Mouse (Mus musculus) fat pad, adult 2 months (tissue): ENCODE measurements around the gene Selp.

Experiments used
- DNase-seq: peaks from one replicate; pipeline ENCODE4 v3.0.0-alpha.2; 2011; ENCODE audit warnings: low read depth, low spot score; ENCODE audit errors: extremely low read depth

Gene Selp

DNA sequence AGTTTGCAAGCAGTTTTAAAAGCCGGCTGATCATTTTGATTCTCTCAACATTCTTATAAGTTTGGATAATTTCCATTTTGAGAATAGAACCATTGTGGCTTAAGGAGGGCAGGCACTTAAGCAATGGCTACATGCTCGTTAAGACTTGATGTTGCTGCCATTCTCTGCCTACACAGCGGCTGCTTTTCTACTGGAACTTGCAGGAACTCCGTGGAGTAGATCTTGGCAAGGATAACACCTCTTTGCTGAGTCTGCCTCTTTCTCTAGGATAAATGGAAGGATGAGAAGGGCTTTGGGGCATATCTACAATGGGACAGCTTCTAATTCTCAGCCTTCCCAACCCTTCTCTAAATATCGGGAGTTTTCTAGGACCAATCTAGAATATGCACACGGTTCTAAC is 583 bp downstream of the Selp start:
- no peak for DNase-seq

DNA sequence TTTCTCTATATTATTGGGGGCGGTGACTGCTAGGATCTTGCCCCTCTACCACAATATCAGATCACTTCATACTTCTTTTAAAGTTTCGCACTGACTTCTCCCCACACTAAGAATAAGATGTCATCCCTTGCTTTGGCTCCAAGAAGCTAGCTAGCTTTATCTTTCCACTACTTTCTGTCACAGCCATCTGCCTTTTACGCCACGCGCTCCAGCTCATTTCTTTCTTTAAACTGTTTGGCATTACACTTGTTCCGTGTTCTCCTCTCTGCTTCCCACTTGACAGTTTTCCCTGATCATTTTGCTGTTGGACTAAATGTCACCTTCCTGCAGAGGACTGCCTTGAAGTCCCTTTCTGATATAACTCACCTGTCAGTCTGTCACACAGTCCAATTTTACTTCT is 2.8 kb downstream of the Selp start:
- no peak for DNase-seq

DNA sequence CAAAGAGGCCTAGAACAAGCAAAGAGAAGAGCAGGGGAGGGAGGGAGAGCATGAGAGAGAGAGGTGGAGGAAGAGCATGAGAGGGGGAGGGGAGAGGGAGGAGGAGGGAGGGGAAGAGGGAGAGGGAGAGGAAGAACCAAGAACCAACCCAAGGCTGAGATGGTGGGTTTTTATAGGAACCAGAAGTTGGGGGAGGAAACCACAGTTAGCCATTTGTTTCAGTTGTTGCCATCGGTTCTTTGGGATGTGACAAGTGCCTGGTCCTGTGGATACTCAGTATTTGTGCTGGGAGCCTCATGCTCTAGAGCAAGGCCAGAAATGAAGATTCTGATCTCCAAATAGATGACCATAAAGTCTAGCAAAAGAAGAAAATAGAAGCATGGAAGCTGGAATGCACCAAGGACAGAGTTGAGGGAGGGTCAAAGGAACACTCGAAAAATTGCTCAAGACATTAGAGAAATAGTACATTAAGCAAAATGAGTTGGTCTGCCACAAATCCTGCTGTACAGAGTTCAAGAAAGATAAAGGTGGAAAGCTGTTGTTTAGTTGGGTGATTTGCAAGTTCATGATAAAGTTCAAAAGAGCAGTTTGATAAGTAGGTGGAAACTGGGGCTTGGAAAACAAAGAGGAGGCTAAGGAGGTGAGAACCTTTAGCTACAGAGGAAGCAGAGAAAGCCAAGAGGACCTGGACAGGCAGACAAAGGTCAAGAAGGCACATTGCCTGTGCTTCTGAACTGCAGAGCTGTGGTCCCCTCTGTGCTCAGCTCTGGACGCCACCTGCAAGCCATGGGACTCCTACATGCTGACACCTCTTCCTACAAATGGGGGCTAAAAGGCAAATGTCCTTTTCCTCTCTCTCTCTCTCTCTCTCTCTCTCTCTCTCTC is 5.1 kb downstream of the Selp start:
- DNase-seq = no peak

DNA sequence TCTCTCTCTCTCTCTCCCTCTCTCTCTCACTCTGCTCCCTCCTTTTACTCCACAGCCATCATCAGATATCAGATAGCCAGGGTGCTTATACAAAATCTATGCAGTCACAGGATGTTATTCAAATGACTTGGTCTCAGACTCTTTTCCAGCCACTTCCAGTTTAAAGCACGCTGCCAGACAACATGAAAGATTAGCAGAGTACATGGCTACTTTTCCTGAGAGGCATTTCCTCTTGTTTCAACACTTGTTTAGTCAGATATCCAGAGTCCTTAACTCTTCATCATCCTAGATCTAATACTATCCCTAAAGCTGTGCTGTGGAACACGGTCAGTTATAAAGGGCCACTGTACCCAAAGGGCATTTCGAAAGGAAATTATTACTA is 5.7 kb downstream of the Selp start:
- DNase-seq = no peak

DNA sequence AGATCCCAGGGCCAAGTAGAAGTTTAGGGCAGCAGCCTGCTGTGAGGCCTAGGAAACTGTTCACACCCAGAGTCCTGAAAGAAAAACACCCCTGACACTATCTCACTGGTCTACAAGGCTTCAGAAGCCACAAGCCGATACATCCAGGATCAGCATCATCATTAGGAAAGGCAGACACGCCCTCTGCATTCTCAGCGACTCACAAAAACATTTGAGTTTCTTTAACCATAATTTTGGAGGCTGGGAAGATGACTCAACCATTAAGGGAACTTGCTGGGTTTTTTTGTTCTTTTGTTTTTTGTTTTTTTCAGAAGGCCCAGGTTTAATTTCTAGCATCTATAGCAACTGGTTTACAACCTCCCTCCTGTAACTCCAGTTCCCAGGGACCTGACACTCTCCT is 8.8 kb downstream of the Selp start:
- DNase-seq = no peak

DNA sequence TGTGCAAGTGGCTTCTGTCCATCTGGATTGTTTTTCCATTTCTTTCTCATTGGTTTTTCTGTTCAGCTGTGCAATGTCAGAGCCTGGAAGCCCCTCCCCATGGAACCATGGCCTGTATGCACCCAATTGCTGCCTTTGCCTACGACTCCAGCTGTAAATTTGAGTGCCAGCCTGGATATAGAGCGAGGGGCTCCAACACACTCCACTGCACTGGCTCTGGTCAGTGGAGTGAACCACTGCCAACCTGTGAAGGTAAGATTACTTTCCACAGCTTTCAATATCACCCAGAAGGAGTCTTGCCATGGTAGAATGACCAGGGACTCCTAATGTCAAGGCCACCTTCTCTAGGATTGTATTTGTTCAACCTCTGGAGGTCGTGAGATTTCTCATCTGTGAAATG is 14.9 kb downstream of the Selp start:
- no peak for DNase-seq

DNA sequence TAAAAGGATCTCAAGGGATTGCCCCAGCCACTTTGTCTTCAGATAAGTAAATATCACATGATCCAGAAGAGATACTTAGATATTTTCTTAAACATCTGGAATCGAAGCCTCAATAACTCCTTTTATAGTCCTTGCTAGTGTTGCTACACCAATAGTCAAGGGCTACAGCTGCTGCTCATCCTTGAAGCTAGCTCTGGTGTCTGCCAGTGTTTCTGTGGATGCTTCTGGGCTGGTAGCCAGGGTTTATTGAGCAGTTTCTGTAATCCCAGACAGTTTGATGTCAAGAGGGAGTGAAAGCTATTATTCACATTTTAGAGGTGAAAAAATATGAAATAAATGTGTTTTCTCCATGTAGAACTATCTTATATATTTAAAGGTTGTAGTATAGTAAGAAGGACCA is 17.5 kb downstream of the Selp start:
- no peak for DNase-seq

DNA sequence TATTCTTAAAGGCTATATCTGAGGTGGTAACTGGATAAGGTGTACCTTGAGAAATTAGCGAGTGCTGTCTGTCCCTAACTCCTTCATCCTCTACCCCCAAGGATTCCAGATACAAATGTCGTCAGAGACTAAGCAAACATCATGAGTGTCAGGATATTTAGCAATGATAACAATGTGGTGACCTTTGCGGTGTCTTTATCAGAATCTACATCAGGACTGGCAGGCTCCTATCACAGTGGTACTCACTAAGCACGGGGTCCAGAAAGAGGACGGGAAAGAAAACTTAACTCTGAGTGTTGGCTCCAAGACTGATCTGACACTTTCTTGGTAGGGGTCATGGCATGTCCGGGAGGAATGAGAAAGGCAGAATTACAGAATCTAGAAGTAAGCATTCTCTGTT is 19.0 kb downstream of the Selp start:
- no peak for DNase-seq

DNA sequence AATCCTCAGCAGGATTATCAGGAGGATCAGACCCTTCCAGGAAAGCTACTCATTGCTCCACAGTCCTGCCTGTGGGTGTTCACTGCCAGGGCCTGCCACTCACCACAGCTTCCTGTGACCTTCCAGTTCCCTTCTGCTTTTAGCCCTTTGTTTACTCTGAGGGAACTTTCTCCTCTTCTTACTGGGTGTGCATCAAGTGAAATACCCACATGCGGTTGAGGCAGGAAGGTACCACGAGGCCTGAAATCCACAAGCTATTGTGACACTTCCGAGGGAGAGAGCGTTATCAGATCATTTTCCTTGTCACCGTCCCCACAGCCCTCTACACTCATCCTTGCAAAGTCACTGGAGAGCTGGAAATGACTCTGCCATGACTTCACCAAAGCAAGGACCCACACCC is 20.3 kb downstream of the Selp start:
- DNase-seq = no peak

DNA sequence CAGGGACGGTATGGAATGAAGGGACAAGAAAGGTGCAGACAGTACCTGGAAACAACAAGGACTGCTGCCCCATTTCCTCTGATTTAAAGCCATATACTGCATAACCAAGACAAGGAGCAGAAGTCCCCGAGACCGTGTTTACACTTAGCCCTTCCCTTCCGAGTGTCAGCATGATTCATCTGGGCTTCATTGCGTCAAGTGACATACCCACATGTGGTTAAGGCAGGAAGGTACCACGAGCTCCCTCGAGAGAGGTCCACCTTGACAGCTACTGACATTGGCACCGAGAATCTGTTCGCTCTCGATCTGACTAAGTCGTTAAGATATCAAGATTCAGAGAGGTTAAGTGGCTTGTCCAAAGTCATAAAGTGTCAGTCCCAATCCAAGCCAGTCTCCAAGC is 20.9 kb downstream of the Selp start:
- no peak for DNase-seq

DNA sequence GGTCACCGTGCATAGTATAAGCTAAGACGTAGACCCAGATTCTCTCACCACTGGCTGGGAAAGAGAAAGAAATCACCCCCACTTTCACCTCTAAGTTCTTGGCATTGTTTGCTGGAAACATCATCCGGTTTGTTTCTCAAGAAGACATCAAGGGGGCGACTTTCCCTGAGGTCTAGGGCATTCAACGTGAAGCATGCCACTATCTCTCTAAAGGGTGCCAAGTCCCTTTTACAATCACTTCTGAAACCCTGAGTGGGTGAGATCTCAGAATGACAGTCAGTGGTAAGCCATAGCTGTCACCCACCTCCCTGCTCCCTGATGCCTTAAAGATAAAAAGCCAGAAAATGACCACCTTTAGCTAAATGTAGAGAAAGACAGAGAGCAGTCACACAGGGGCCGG is 21.6 kb downstream of the Selp start:
- no peak for DNase-seq

DNA sequence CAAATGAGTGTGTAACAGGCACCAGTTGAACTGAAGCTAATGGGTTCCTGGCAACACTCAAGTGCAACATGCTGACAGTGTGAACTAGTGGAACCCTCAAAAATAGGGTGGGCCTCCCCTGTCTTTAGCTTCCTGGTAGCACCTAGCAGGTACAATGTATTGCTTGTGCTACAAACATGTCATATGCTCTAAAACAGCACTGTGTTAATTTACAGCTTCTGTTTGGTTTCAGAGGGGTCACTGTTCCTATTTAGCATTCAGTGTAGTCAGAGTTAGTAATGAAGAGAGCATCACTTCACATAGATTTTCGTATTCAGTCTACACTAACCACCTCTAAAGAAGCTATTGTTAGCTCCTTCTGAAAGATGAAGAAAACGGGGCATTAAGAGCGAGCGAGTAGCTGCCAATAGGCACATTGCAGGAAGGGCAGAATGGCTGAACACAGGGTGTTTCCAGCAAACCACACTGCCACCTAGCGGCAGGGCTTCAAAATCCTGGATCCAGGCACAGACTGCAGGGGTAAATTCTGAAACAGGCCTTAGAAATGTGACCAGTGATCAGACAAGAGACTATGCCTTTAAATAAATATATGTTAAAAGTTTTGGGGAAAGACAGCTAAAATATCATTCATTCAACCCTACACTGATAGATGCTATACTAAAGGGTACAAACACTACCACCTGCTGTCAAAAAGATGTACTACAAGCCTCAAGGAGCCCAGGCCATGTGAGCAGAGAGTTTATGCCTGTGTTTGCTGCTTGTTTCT is 23.5 kb downstream of the Selp start:
- DNase-seq = no peak

DNA sequence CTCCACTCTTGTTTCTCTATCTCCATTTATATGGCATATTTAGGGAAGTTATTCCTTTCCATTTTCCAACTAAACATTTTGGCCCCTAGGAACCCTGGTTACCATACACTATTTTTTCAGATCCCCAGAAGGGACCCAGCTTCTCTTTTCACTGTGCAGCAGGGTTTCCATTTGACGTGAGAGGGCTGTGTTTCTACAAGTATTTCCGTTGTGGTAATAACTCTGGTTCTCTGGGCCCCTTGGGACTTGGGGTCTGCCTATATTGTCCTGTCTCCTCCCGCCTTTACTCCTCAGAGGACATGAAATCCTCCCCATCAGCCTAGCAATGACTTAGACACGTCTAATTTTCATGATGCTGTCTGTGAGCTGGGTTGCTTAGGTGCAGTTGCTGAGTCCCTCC is 24.4 kb downstream of the Selp start:
- no peak for DNase-seq

DNA sequence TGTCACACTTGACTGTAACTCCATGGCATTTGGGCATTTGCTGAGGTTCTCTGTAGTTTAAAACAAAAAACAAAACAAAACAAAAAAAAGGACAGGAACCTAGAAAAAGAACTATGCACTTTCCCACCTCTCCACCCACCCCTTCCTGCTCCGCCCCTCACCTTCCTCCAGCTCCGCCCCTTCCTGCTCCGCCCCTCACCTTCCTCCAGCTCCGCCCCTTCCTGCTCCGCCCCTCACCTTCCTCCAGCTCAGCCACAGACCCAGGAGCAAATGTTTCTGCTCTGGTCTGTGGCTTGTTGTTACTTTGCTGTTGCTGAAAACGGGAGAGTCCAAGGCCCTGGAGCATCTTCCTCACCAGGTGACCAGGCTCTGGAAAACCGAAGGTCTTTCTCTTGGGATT is 34.0 kb downstream of the Selp start:
- no peak for DNase-seq

DNA sequence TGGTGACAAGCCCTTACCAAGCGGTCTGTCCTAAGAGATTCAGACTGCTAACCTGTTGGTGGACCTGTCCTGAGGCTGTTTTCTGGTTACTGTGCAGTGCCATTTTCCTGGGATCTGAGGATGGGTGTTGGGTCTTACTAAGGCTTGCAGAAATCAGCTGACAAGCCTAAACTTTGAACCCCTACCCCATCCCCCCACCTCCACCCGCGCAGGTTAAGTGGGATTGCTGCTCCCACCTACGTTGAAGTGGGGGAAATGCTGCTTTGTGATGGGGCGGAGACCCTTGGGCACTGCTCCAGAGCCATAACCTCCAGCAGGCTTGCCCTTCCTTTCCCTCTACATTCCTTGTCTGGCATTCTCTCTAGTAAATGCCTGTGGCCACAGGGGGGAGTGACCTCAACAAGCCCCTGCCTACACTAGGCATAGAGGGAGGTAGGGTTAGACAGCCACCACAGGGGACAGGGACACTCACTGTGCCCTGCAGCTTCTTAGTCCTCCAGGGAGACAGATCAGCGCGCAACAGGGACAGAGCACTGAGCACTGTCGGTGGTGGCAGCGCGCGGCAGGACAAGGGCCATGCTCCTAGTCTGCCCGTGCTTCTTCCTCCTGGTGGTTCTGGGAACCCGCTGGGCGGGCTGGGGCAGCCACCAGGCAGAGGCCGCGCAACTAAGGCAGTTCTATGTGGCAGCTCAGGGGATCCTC is 36.5 kb downstream of the Selp start, which contains the start of gene F5:
Gene F5, plus strand, starts transcription at position 452 of the 702 bp plus-strand sequence.
- DNase-seq = no peak

DNA sequence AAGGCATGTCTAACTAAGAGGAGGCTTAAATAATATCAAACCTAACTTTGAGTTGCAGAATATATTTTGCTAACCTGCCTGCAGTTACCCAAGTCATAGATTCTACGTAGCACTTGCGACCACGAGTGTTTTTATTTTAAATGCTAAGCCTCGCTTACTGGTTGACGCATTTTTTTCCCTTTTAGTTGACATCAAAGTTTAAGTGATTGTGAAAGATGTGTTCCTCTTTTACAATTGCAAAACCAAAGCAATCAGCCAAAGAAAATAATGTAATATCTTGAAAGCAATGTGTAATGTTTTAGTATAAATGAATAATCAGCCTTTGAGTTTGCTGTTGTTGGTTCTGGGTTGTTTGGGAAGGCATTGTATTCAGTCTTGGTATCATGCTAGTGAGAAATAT is 37.8 kb downstream of the Selp start:
- DNase-seq = no peak

DNA sequence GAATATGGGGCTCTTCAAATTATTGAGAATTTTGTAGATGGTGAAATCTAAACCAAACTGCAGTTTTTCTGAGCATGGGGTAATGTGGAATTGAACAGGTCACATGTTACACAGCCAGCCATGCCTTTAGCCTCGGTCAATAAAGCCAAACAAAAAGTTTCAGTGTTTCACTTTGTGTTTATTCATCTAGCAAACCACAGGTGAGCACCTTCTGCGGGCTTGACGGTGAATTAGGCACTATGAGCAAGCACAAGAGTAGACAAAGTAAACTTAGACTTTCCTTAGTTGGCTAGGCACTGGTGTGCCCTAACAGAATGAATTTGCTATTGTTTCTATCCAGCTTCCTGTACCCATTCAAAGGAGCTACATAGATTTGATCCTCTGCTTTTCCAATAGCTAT is 39.9 kb downstream of the Selp start:
- DNase-seq = no peak

DNA sequence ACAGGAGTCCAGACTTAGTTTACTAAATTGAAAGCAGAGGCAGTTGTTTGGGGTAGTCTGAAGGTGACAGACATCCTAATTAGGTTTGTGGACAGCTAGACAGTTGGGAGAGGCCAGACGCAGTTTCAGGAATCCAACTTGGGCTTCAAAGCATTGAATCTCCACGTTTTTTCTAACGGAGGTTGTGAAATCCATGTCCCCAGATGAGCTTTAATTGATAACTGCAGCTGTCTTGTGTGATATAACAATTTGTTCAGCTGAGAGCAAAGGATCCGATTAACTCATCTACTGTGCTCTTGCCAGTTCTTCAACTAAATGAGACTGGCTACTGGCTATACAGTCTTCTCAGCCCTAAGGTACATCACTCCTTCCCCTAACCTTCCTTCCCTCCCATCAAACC is 43.5 kb downstream of the Selp start:
- DNase-seq = no peak

DNA sequence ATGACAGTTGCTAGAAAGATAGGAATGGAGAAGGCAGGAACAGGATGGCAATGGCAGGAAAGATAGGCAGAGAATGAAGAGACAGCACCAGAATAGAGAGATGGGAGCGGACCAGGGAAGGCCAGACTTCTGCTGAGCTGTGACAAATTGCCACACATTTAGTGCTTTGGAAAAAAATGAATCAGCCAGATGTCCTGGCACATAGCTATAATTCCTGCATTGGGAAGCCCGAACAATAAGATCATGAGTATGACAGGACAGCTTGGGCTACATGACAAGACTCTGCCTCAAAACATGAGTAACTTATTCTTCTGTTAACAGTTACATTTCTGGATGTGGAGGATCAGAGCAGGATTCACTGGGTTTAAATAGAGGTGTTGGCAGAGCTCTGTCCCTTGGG is 44.7 kb downstream of the Selp start:
- no peak for DNase-seq

DNA sequence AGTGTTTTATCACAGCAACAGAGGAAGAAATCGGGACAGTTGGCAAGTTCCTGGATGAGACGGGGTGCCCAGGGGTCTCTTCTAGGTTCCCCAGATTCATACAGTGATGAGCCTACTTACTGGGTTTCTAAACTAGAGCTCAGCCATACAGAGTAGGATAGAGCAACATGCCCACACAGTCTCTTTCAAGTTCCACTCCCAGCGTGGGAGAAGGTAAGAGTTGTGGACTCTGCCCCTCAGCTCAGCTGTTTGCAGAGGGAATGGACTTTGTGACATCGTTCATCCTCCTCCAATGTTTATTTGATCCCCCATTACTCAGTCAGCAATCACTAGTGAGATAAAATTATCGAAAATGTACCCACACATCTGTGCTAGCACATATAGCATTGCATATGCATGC is 47.7 kb downstream of the Selp start:
- no peak for DNase-seq

DNA sequence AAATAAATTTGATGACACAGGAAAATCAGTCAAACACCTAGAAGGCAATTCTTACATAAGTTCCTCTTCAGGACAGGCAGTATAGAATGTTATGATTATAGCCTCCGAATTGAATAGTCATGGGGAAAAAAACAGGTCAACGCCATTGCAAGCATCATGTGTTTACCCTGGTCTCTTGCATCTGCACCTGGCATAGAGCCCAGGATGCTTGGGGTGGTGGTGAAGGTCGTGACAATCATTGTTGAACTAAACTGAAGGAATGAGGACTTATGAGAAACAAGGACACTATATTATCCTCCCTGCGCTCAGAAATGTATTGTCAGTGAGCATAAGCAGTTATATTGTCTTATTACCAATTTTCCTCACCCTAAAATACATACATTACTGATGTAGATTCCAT is 53.8 kb downstream of the Selp start:
- DNase-seq = no peak

DNA sequence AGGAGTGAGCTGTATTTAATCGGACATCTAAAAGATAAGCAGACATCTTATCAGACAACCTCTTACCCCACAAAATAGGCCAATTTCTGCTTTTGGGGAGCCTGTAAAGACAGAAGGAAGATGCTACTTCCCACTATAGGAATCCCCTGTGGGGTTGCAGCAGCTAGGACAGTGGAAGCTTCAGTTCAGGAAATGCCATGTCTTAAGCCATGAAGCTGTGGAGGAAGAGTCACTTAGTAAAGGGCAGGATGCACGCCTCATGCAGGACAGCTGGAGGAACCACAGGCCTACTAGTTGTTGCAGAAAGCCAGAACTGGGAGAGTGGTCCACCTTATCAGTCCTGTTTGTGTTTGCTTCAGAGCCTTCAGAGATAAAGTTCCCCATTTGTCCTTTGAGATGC is 55.4 kb downstream of the Selp start:
- no peak for DNase-seq
